8 mouse cellular contexts compared by ENCODE assay signal in genomic region chr7:118448134-118448967, GRCm38 (mm10). TPM values are rescaled to one million over a fixed set of nuclear protein-coding genes. Genes with fewer than 3 reads are reported as not detected.
A peak's percentile ranks its signal among the peaks of the same experiment; 100 is the strongest.
DNase-seq lines count a peak whose midpoint lies in the region; ATAC-seq and TF ChIP-seq lines count a peak whose summit lies in the region.

Gene Syt17 (minus strand): TSS chr7:118448222.

- ATAC-seq in forebrain, embryonic 12.5 days (ENCODE audit: low FRiP score), result peak; percentile 72
- peak; percentile 64 for ATAC-seq in heart, postnatal 0 days (ENCODE audit: insufficient read depth, low read depth)
- ATAC-seq in liver, postnatal 0 days, result peak; percentile 72

- no peak for TF ChIP-seq POLR2A in olfactory bulb, adult 2 months (IDR thresholded peaks at IDR 0.05; ENCODE audit: insufficient read depth, low read depth, low read length)

- whole genome bisulfite sequencing in forebrain, embryonic 12.5 days, result under 1% methylated on average over 58 of the region's 58 CpGs
- WGBS in heart, postnatal 0 days, result under 1% methylated on average over 58 of the region's 58 CpGs
- 1% methylated on average over 53 of the region's 58 CpGs for WGBS in liver, postnatal 0 days (ENCODE audit: insufficient replicate concordance)
- WGBS in olfactory bulb, adult 2 months, result 4% methylated on average over 55 of the region's 58 CpGs

- peak within 1 kb of the TSS; percentile 70 for H3K9ac ChIP-seq in forebrain, embryonic 12.5 days
- peak within 1 kb of the TSS; percentile 27 for H3K9ac ChIP-seq in heart, postnatal 0 days (replicated peaks; ENCODE audit: low read depth, low read length)
- peak within 1 kb of the TSS; percentile 21; the same call in 1 of the 2 replicates for H3K9ac ChIP-seq in liver, postnatal 0 days (replicated peaks)

- H3K27me3 ChIP-seq in forebrain, embryonic 12.5 days, result peaks cover 28% of the 10 kb centered on the region
- peaks cover 47% of the 10 kb centered on the region for H3K27me3 ChIP-seq in heart, postnatal 0 days (ENCODE audit: control insufficient read depth, insufficient read depth, low read length)
- H3K27me3 ChIP-seq in liver, postnatal 0 days (ENCODE audit: insufficient read depth, low read length), result peaks cover 30% of the 10 kb centered on the region

- peak; percentile 48 for DNase-seq in ES-CJ7 (ENCODE audit: low read depth, low spot score)
- DNase-seq in heart, postnatal 0 days (ENCODE audit: low spot score), result peak; percentile 59
- peak; percentile 61 to 79 for DNase-seq in kidney, postnatal 36 days
- DNase-seq in liver, postnatal 0 days, result peak; percentile 73
- peak; percentile 76 for DNase-seq in urinary bladder, postnatal 25 days (ENCODE audit: low spot score)

- H3K9me3 ChIP-seq in forebrain, embryonic 12.5 days, result no peaks in the 10 kb centered on the region
- H3K9me3 ChIP-seq in heart, postnatal 0 days (replicated peaks; ENCODE audit: control insufficient read depth, low read length), result no peaks in the 10 kb centered on the region
- H3K9me3 ChIP-seq in liver, postnatal 0 days (ENCODE audit: low read length), result no peaks in the 10 kb centered on the region

- no peaks in the 10 kb centered on the region for H3K36me3 ChIP-seq in forebrain, embryonic 12.5 days (replicated peaks)
- H3K36me3 ChIP-seq in heart, postnatal 0 days (replicated peaks; ENCODE audit: control insufficient read depth, insufficient read depth, low read length), result no peaks in the 10 kb centered on the region
- H3K36me3 ChIP-seq in liver, postnatal 0 days (replicated peaks; ENCODE audit: insufficient read depth, low read length), result no peaks in the 10 kb centered on the region

- H3K27ac ChIP-seq in brown adipose tissue, adult 24 weeks (replicated peaks; ENCODE audit: low read depth, low read length), result no peak within 1 kb of the TSS
- H3K27ac ChIP-seq in forebrain, embryonic 12.5 days, result no peak within 1 kb of the TSS
- H3K27ac ChIP-seq in heart, postnatal 0 days (ENCODE audit: low read depth), result no peak within 1 kb of the TSS
- no peak within 1 kb of the TSS for H3K27ac ChIP-seq in liver, postnatal 0 days (ENCODE audit: low read depth)
- no peak within 1 kb of the TSS for H3K27ac ChIP-seq in olfactory bulb, adult 2 months (ENCODE audit: insufficient read depth, low read depth, low read length)

- H3K4me1 ChIP-seq in brown adipose tissue, adult 24 weeks (ENCODE audit: control insufficient read depth, insufficient read depth, insufficient read length, low read length), result no peaks in the 10 kb centered on the region
- H3K4me1 ChIP-seq in forebrain, embryonic 12.5 days, result peaks cover 28% of the 10 kb centered on the region
- peaks cover 15% of the 10 kb centered on the region for H3K4me1 ChIP-seq in heart, postnatal 0 days (ENCODE audit: control insufficient read depth, insufficient read depth)
- H3K4me1 ChIP-seq in liver, postnatal 0 days (ENCODE audit: insufficient read depth), result peaks cover 14% of the 10 kb centered on the region; the same call in 1 of the 2 replicates
- H3K4me1 ChIP-seq in olfactory bulb, adult 2 months (ENCODE audit: control insufficient read depth, insufficient read depth, low read length), result peaks cover 16% of the 10 kb centered on the region

- H3K4me2 ChIP-seq in forebrain, embryonic 12.5 days, result peak within 1 kb of the TSS; percentile 97
- peak within 1 kb of the TSS; percentile 95 for H3K4me2 ChIP-seq in heart, postnatal 0 days (ENCODE audit: low read depth, low read length)
- peak within 1 kb of the TSS; percentile 87 for H3K4me2 ChIP-seq in liver, postnatal 0 days (ENCODE audit: low read depth, low read length)

- TF ChIP-seq EP300 in heart, postnatal 0 days (IDR thresholded peaks at IDR 0.05; ENCODE audit: low read depth), result no peak
- no peak for TF ChIP-seq EP300 in liver, postnatal 0 days (IDR thresholded peaks at IDR 0.05; ENCODE audit: low read depth)

- peak within 1 kb of the TSS; percentile 40 for H3K4me3 ChIP-seq in brown adipose tissue, adult 24 weeks (ENCODE audit: insufficient read depth, low read depth, low read length)
- H3K4me3 ChIP-seq in forebrain, embryonic 12.5 days (replicated peaks), result peak within 1 kb of the TSS; percentile 62
- peak within 1 kb of the TSS; percentile 65 for H3K4me3 ChIP-seq in heart, postnatal 0 days (ENCODE audit: low read depth, low read length)
- H3K4me3 ChIP-seq in liver, postnatal 0 days (ENCODE audit: low read depth, low read length), result peak within 1 kb of the TSS; percentile 51
- H3K4me3 ChIP-seq in olfactory bulb, adult 2 months (ENCODE audit: insufficient read depth, low read depth, low read length), result peak within 1 kb of the TSS; percentile 40

- peak; percentile 49 for TF ChIP-seq CTCF in heart, postnatal 0 days (IDR thresholded peaks at IDR 0.05; ENCODE audit: low read depth)
- peak; percentile 64 for TF ChIP-seq CTCF in liver, postnatal 0 days (IDR thresholded peaks at IDR 0.05; ENCODE audit: low read depth)
- TF ChIP-seq CTCF in olfactory bulb, adult 2 months (IDR thresholded peaks at IDR 0.05; ENCODE audit: insufficient read depth, low read depth, low read length), result peak; percentile 64

RNA-seq across cellular contexts. Expression of gene Syt17, which starts in this region (rescaled TPM):
- not detected in 2 replicates for polyA plus RNA-seq in brown adipose tissue, adult 24 weeks (2012; ENCODE audit: insufficient read depth, insufficient read length, missing spikeins)
- polyA plus RNA-seq in forebrain, embryonic 12.5 days (2016; fragmentation: Nextera tagmentation; extraction: Ambion mirVana), result 3.4 and 4.0 TPM in 2 replicates
- 0.46 and 1.2 TPM in 2 replicates for total RNA-seq in heart, postnatal 0 days (2014; rRNA removed; ENCODE audit: low replicate concordance)
- polyA plus RNA-seq in heart, postnatal 0 days (2015; fragmentation: Nextera tagmentation; extraction: Ambion mirVana), result 1.2 and 2.0 TPM in 2 replicates
- polyA plus RNA-seq in liver, postnatal 0 days (2015; fragmentation: Nextera tagmentation; extraction: Ambion mirVana), result 0.06 and 0.08 TPM in 2 replicates
- polyA plus RNA-seq in olfactory bulb, adult 2 months (2012; ENCODE audit: insufficient read depth, insufficient read length, low replicate concordance, missing spikeins), result not detected in 2 replicates

Comparison
In these comparisons a context has a peak if more than half of its experiments do, and no peak if none do; other contexts are left out.
1. Peak in DNase-seq, ATAC-seq, H3K4me3 ChIP-seq, H3K9ac ChIP-seq and H3K4me2 ChIP-seq in liver, postnatal 0 days; RNA of the gene not detected or under 1 TPM.